Mouse (Mus musculus): ENCODE measurements at regions not wholly inside any gene's neighbourhood (a gene's known extent, or its start where the extent isn't known, plus 50 kb on each side); places are given as distances from the start of the nearest gene placed in this dataset.

- Histone ChIP-seq H3K36me3 (ENCODE audit: insufficient read depth, low read length) (no peaks in the 10 kb centered on the region), H3K4me3 (replicated peaks; ENCODE audit: low read depth, low read length) (no peak overlapping the region), H3K4me2 (ENCODE audit: low read length) (no peak overlapping the region), H3K27me3 (ENCODE audit: insufficient read depth, low read length) (peaks cover 21% of the 10 kb centered on the region), H3K27ac (no peak overlapping the region), H3K9me3 (replicated peaks; ENCODE audit: low read length) (no peaks in the 10 kb centered on the region), H3K9ac (ENCODE audit: low read depth, low read length) (no peak overlapping the region), H3K4me1 (replicated peaks; ENCODE audit: insufficient read depth, low read length) (peaks cover 12% of the 10 kb centered on the region)
- no peak for DNase-seq (ENCODE audit: low spot score)
- TF ChIP-seq CTCF (IDR thresholded peaks at IDR 0.05; ENCODE audit: low read depth), result no peak
- no peak for ATAC-seq (replicated peaks; ENCODE audit: low FRiP score, low read depth)
- 29% methylated on average over 6 of the region's 6 CpGs for WGBS
Measured at GRCm38 (mm10) chr6:51176791-51177433, 255.6 kb upstream of the Nfe2l3 start.

- Histone ChIP-seq H3K4me3 (replicated peaks; ENCODE audit: low read depth, low read length) (peak overlapping the region; percentile 31), H3K4me1 (replicated peaks; ENCODE audit: insufficient read depth, low read length) (peaks cover 12% of the 10 kb centered on the region), H3K9me3 (replicated peaks; ENCODE audit: low read length) (no peaks in the 10 kb centered on the region), H3K27ac (no peak overlapping the region), H3K9ac (ENCODE audit: low read depth, low read length) (no peak overlapping the region), H3K27me3 (ENCODE audit: insufficient read depth, low read length) (peaks cover 25% of the 10 kb centered on the region), H3K4me2 (ENCODE audit: low read length) (peak overlapping the region; percentile 58), H3K36me3 (ENCODE audit: insufficient read depth, low read length) (no peaks in the 10 kb centered on the region)
- TF ChIP-seq CTCF (IDR thresholded peaks at IDR 0.05; ENCODE audit: low read depth), result 0 out of 2 replicates have a peak, but pooled peaks have one; percentile 10
- under 1% methylated on average over 14 of the region's 14 CpGs for WGBS
- ATAC-seq (replicated peaks; ENCODE audit: low FRiP score, low read depth) (no peak), DNase-seq (ENCODE audit: low spot score) (peak; percentile 34)
Measured at GRCm38 (mm10) chr6:51177701-51178060, 254.8 kb upstream of the Nfe2l3 start.

- WGBS, result under 1% methylated on average over 33 of the region's 34 CpGs
- ATAC-seq (replicated peaks; ENCODE audit: low FRiP score, low read depth) (peak; percentile 98), DNase-seq (ENCODE audit: low spot score) (peak; percentile 100)
- Histone ChIP-seq H3K9me3 (replicated peaks; ENCODE audit: low read length) (no peaks in the 10 kb centered on the region), H3K4me3 (replicated peaks; ENCODE audit: low read depth, low read length) (peak overlapping the region; percentile 31), H3K27me3 (ENCODE audit: insufficient read depth, low read length) (peaks cover 28% of the 10 kb centered on the region), H3K4me2 (ENCODE audit: low read length) (peak overlapping the region; percentile 58), H3K4me1 (replicated peaks; ENCODE audit: insufficient read depth, low read length) (peaks cover 12% of the 10 kb centered on the region), H3K9ac (ENCODE audit: low read depth, low read length) (no peak overlapping the region), H3K27ac (no peak overlapping the region), H3K36me3 (ENCODE audit: insufficient read depth, low read length) (no peaks in the 10 kb centered on the region)
- no peak for TF ChIP-seq CTCF (IDR thresholded peaks at IDR 0.05; ENCODE audit: low read depth)
Measured at GRCm38 (mm10) chr6:51178061-51178791, 254.2 kb upstream of the Nfe2l3 start.

GRCm38 (mm10) chr6:51178799-51179398 lies 253.6 kb upstream of the Nfe2l3 start:
- no peak overlapping the region for H3K27ac ChIP-seq
- peaks cover 31% of the 10 kb centered on the region for H3K27me3 ChIP-seq (ENCODE audit: insufficient read depth, low read length)
- H3K4me1 ChIP-seq (replicated peaks; ENCODE audit: insufficient read depth, low read length), result peaks cover 9% of the 10 kb centered on the region
- no peak for TF ChIP-seq CTCF (IDR thresholded peaks at IDR 0.05; ENCODE audit: low read depth)
- no peak overlapping the region for H3K4me2 ChIP-seq (ENCODE audit: low read length)
- ATAC-seq (replicated peaks; ENCODE audit: low FRiP score, low read depth), result no peak
- DNase-seq (ENCODE audit: low spot score), result peak; percentile 66
- no peak overlapping the region for H3K9ac ChIP-seq (ENCODE audit: low read depth, low read length)
- no peak overlapping the region for H3K4me3 ChIP-seq (replicated peaks; ENCODE audit: low read depth, low read length)
- 2% methylated on average over 17 of the region's 17 CpGs for WGBS
- H3K9me3 ChIP-seq (replicated peaks; ENCODE audit: low read length), result no peaks in the 10 kb centered on the region
- no peaks in the 10 kb centered on the region for H3K36me3 ChIP-seq (ENCODE audit: insufficient read depth, low read length)

GRCm38 (mm10) chr6:51179741-51180537 lies 252.5 kb upstream of the Nfe2l3 start:
- H3K27ac ChIP-seq, result no peak overlapping the region
- 7% methylated on average over 17 of the region's 17 CpGs for WGBS
- no peaks in the 10 kb centered on the region for H3K36me3 ChIP-seq (ENCODE audit: insufficient read depth, low read length)
- H3K4me1 ChIP-seq (replicated peaks; ENCODE audit: insufficient read depth, low read length), result no peaks in the 10 kb centered on the region
- H3K9ac ChIP-seq (ENCODE audit: low read depth, low read length), result no peak overlapping the region
- H3K4me2 ChIP-seq (ENCODE audit: low read length), result no peak overlapping the region
- TF ChIP-seq CTCF (IDR thresholded peaks at IDR 0.05; ENCODE audit: low read depth), result no peak
- H3K4me3 ChIP-seq (replicated peaks; ENCODE audit: low read depth, low read length), result no peak overlapping the region
- H3K27me3 ChIP-seq (ENCODE audit: insufficient read depth, low read length), result peaks cover 41% of the 10 kb centered on the region
- no peak for ATAC-seq (replicated peaks; ENCODE audit: low FRiP score, low read depth)
- DNase-seq (ENCODE audit: low spot score), result peak; percentile 41
- H3K9me3 ChIP-seq (replicated peaks; ENCODE audit: low read length), result no peaks in the 10 kb centered on the region
